Comparison of ENCODE assay signal across 27 mouse cellular contexts in the genomic region with DNA sequence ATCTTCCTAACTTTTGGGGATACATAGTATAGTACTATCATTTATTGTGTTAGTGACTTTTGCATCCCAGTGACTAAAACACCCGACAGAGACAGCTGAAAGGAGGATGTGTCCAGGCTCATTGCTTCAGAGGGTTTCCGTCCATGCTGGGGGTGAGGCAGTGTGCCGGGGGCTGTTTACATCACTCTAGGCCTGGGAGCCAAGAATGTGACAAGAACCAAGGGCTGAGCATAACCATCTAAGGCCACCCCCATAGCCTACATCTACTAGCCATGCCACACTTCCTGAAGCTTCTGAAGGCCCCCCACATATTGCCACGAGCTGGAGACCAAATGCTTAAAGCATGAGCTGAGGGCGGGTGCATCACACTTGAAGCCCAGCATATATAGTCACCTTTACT. TPM values are rescaled to one million over a fixed set of nuclear protein-coding genes. Genes with fewer than 3 reads are reported as not detected.
A peak's percentile ranks its signal among the peaks of the same experiment; 100 is the strongest.
DNase-seq lines count a peak whose midpoint lies in the region; ATAC-seq and TF ChIP-seq lines count a peak whose summit lies in the region.
"Had no signal": no experiment of that assay in that cellular context is flagged by ENCODE, and none has a peak within 500 bp of the region (broad histone marks: within the 10 kb centered on the region; RNA-seq: fewer than 3 reads in every experiment).

No protein-coding gene starts in this region.

- no peaks in the 10 kb centered on the region for H3K9me3 ChIP-seq in limb, embryonic 15.5 days
- no peaks in the 10 kb centered on the region for H3K9me3 ChIP-seq in limb, embryonic 10.5 days (replicated peaks)
- H3K9me3 ChIP-seq in lung, embryonic 16.5 days (ENCODE audit: control insufficient read depth, low read length): no peaks in the 10 kb centered on the region
- H3K9me3 ChIP-seq in stomach, embryonic 16.5 days (replicated peaks; ENCODE audit: control insufficient read depth, low read length): no peaks in the 10 kb centered on the region
- H3K9me3 ChIP-seq in stomach, postnatal 0 days (ENCODE audit: control insufficient read depth, low read length): no peaks in the 10 kb centered on the region
- H3K9me3 ChIP-seq: forebrain, embryonic 10.5 days; forebrain, embryonic 13.5 days; G1E; hindbrain, embryonic 12.5 days had no signal

- H3K27ac ChIP-seq in limb, embryonic 15.5 days: 0 out of 2 replicates have a peak overlapping the region, but pooled peaks have one; percentile 7
- H3K27ac ChIP-seq in limb, embryonic 10.5 days: no peak overlapping the region
- H3K27ac ChIP-seq in lung, embryonic 16.5 days (ENCODE audit: low read length): no peak overlapping the region
- H3K27ac ChIP-seq in stomach, embryonic 16.5 days (ENCODE audit: low read length): no peak overlapping the region
- no peak overlapping the region for H3K27ac ChIP-seq in stomach, postnatal 0 days (replicated peaks)
- H3K27ac ChIP-seq: forebrain, embryonic 10.5 days; forebrain, embryonic 13.5 days; gastrocnemius, adult 2 months; hindbrain, embryonic 12.5 days had no signal

- peaks cover 25% of the 10 kb centered on the region for H3K4me1 ChIP-seq in limb, embryonic 15.5 days
- H3K4me1 ChIP-seq in limb, embryonic 10.5 days: peaks cover 15% of the 10 kb centered on the region
- no peaks in the 10 kb centered on the region; the same call in 1 of the 2 replicates for H3K4me1 ChIP-seq in lung, embryonic 16.5 days (replicated peaks; ENCODE audit: control insufficient read depth, insufficient read depth, low read length)
- no peaks in the 10 kb centered on the region; the same call in 1 of the 2 replicates for H3K4me1 ChIP-seq in lung, adult 2 months (ENCODE audit: control insufficient read depth, insufficient read depth, low read length)
- 0 out of 2 replicates have a peak, but pooled peaks cover 8% of the 10 kb centered on the region for H3K4me1 ChIP-seq in stomach, embryonic 16.5 days (ENCODE audit: control insufficient read depth, insufficient read depth, low read length)
- no peaks in the 10 kb centered on the region for H3K4me1 ChIP-seq in stomach, postnatal 0 days (replicated peaks; ENCODE audit: control insufficient read depth, insufficient read depth)

- H3K9ac ChIP-seq in limb, embryonic 15.5 days: no peak overlapping the region
- no peak overlapping the region for H3K9ac ChIP-seq in lung, embryonic 16.5 days (ENCODE audit: low read length)
- no peak overlapping the region for H3K9ac ChIP-seq in stomach, embryonic 16.5 days (ENCODE audit: low read length)
- H3K9ac ChIP-seq in stomach, postnatal 0 days (ENCODE audit: low read length): no peak overlapping the region
- H3K9ac ChIP-seq: forebrain, embryonic 13.5 days; hindbrain, embryonic 12.5 days had no signal

- no peaks in the 10 kb centered on the region for H3K27me3 ChIP-seq in limb, embryonic 15.5 days
- H3K27me3 ChIP-seq in limb, embryonic 10.5 days (ENCODE audit: low read depth, poor library complexity, severe bottlenecking): peaks cover 17% of the 10 kb centered on the region
- H3K27me3 ChIP-seq in lung, embryonic 16.5 days (ENCODE audit: control insufficient read depth, insufficient read depth, low read depth, low read length): no peaks in the 10 kb centered on the region
- H3K27me3 ChIP-seq in stomach, embryonic 16.5 days (ENCODE audit: control insufficient read depth, insufficient read depth, low read length): no peaks in the 10 kb centered on the region
- H3K27me3 ChIP-seq in stomach, postnatal 0 days (ENCODE audit: control insufficient read depth, insufficient read depth, low read length): no peaks in the 10 kb centered on the region
- H3K27me3 ChIP-seq: forebrain, embryonic 13.5 days; Patski had no signal

- 68% methylated on average over 5 of the region's 5 CpGs for WGBS in limb, embryonic 15.5 days
- 80% methylated on average over 5 of the region's 5 CpGs for WGBS in limb, embryonic 10.5 days
- WGBS in lung, embryonic 16.5 days: 41% methylated on average over 5 of the region's 5 CpGs
- WGBS in lung, adult 2 months: 46% methylated on average over 5 of the region's 5 CpGs
- 48% methylated on average over 5 of the region's 5 CpGs for WGBS in stomach, embryonic 16.5 days
- WGBS in stomach, postnatal 0 days: 46% methylated on average over 5 of the region's 5 CpGs

- H3K4me2 ChIP-seq in limb, embryonic 15.5 days: no peak overlapping the region
- H3K4me2 ChIP-seq in lung, embryonic 16.5 days (ENCODE audit: low read depth, low read length): no peak overlapping the region
- no peak overlapping the region for H3K4me2 ChIP-seq in stomach, embryonic 16.5 days (ENCODE audit: low read depth, low read length)
- H3K4me2 ChIP-seq in stomach, postnatal 0 days (replicated peaks; ENCODE audit: low read depth): no peak overlapping the region
- H3K4me2 ChIP-seq: forebrain, embryonic 13.5 days; heart, embryonic 11.5 days; hindbrain, embryonic 12.5 days had no signal

- H3K36me3 ChIP-seq in limb, embryonic 15.5 days: peaks cover 9% of the 10 kb centered on the region; the same call in 1 of the 2 replicates
- H3K36me3 ChIP-seq in limb, embryonic 10.5 days: no peaks in the 10 kb centered on the region
- no peaks in the 10 kb centered on the region for H3K36me3 ChIP-seq in lung, embryonic 16.5 days (ENCODE audit: control insufficient read depth, insufficient read depth, low read length)
- no peaks in the 10 kb centered on the region for H3K36me3 ChIP-seq in stomach, embryonic 16.5 days (ENCODE audit: control insufficient read depth, insufficient read depth, low read length)
- no peaks in the 10 kb centered on the region for H3K36me3 ChIP-seq in stomach, postnatal 0 days (ENCODE audit: control insufficient read depth, insufficient read depth, low read length)
- H3K36me3 ChIP-seq: G1E; hindbrain, embryonic 12.5 days had no signal

- no peak overlapping the region for H3K4me3 ChIP-seq in limb, embryonic 15.5 days
- no peak overlapping the region for H3K4me3 ChIP-seq in limb, embryonic 10.5 days
- no peak overlapping the region for H3K4me3 ChIP-seq in lung, embryonic 16.5 days (ENCODE audit: low read length)
- no peak overlapping the region for H3K4me3 ChIP-seq in lung, adult 2 months (replicated peaks; ENCODE audit: extremely low read depth, low read depth, low read length)
- H3K4me3 ChIP-seq in stomach, embryonic 16.5 days (replicated peaks; ENCODE audit: low read length): no peak overlapping the region
- no peak overlapping the region for H3K4me3 ChIP-seq in stomach, postnatal 0 days (ENCODE audit: low read depth, low read length)
- H3K4me3 ChIP-seq: forebrain, embryonic 10.5 days; forebrain, embryonic 13.5 days; gastrocnemius, adult 2 months; hindbrain, embryonic 12.5 days had no signal

- no peak for TF ChIP-seq POLR2A in lung, adult 2 months (IDR thresholded peaks at IDR 0.05; ENCODE audit: borderline replicate concordance, extremely low read depth, low read depth, low read length)

- no peak for TF ChIP-seq EP300 in stomach, postnatal 0 days (optimal IDR thresholded peaks at IDR 0.05)

- no peak for TF ChIP-seq CTCF in lung, adult 2 months (IDR thresholded peaks at IDR 0.05; ENCODE audit: insufficient read depth, low read length)
- TF ChIP-seq CTCF in stomach, postnatal 0 days (IDR thresholded peaks at IDR 0.05; ENCODE audit: low read depth): no peak

- DNase-seq in limb, embryonic 10.5 days (ENCODE audit: low spot score): no peak
- no peak for DNase-seq in lung, adult 2 months
- DNase-seq in stomach, postnatal 0 days (ENCODE audit: low spot score): no peak
- DNase-seq in frontal cortex, postnatal 25 days (ENCODE audit: low spot score in 2 of 2): no peak
- DNase-seq: adrenal gland, postnatal 10 days; adrenal gland, postnatal 36 days; B cell, adult 2 months; cerebellum, adult 18-20 months; cerebellum, adult 9-10 months; cerebellum, postnatal 14 days; gastrocnemius, adult 2 months; gastrocnemius, postnatal 14 days; heart, adult 11 months had no signal

- no peak for ATAC-seq in limb, embryonic 15.5 days (ENCODE audit: insufficient number of reproducible peaks, low FRiP score, low TSS enrichment, low read depth)
- ATAC-seq in lung, embryonic 16.5 days (ENCODE audit: low read depth): peak; percentile 88
- peak; percentile 48; the same call in 1 of the 2 replicates for ATAC-seq in stomach, embryonic 16.5 days (ENCODE audit: insufficient read depth, low FRiP score)
- no peak for ATAC-seq in stomach, postnatal 0 days (ENCODE audit: low FRiP score, low TSS enrichment)
- ATAC-seq: forebrain, embryonic 13.5 days; forebrain, embryonic 16.5 days; Patski had no signal

RNA-seq across cellular contexts. Expression of gene Wnt9a, which starts 18.0 kb away (rescaled TPM):
- polyA plus RNA-seq in limb, embryonic 15.5 days (2015; fragmentation: Nextera tagmentation; extraction: Ambion mirVana): 12.1 and 14.0 TPM in 2 replicates
- polyA plus RNA-seq in limb, embryonic 10.5 days (2016; fragmentation: Nextera tagmentation; extraction: Ambion mirVana): 1.2 and 1.8 TPM in 2 replicates
- polyA plus RNA-seq in lung, embryonic 16.5 days (2015; fragmentation: Nextera tagmentation; extraction: Ambion mirVana): 3.9 and 4.1 TPM in 2 replicates
- 6.9 and 7.8 TPM in 2 replicates for polyA plus RNA-seq in lung, adult 2 months (2012; rRNA removed)
- polyA plus RNA-seq in stomach, embryonic 16.5 days (2015; fragmentation: Nextera tagmentation; extraction: Ambion mirVana): 5.6 and 5.8 TPM in 2 replicates
- polyA plus RNA-seq in stomach, postnatal 0 days (2015; fragmentation: Nextera tagmentation; extraction: Ambion mirVana): 2.3 and 2.8 TPM in 2 replicates
- polyA plus RNA-seq: G1E had no signal

RNA-seq across cellular contexts. Expression of gene Wnt3a, which starts 34.2 kb away (rescaled TPM):
- polyA plus RNA-seq in limb, embryonic 15.5 days (2015; fragmentation: Nextera tagmentation; extraction: Ambion mirVana): 3.8 and 3.9 TPM in 2 replicates
- 0.14 and 0.53 TPM in 2 replicates for polyA plus RNA-seq in limb, embryonic 10.5 days (2016; fragmentation: Nextera tagmentation; extraction: Ambion mirVana)
- 0.48 and 0.55 TPM in 2 replicates for polyA plus RNA-seq in lung, embryonic 16.5 days (2015; fragmentation: Nextera tagmentation; extraction: Ambion mirVana)
- 9.4 and 15.4 TPM in 2 replicates for polyA plus RNA-seq in lung, adult 2 months (2012; rRNA removed)
- polyA plus RNA-seq in stomach, embryonic 16.5 days (2015; fragmentation: Nextera tagmentation; extraction: Ambion mirVana): 0.23 and 0.62 TPM in 2 replicates
- polyA plus RNA-seq in stomach, postnatal 0 days (2015; fragmentation: Nextera tagmentation; extraction: Ambion mirVana): 2.0 and 2.5 TPM in 2 replicates
- polyA plus RNA-seq: G1E; heart, embryonic 11.5 days; heart, embryonic 14.5 days; heart, postnatal 0 days; Patski had no signal

RNA-seq across cellular contexts. Expression of gene Prss38, which starts 50.7 kb away (rescaled TPM):
- 0.12 TPM in 1 of 2 replicates, not detected in the other for polyA plus RNA-seq in limb, embryonic 15.5 days (2015; fragmentation: Nextera tagmentation; extraction: Ambion mirVana)
- not detected in 2 replicates for polyA plus RNA-seq in limb, embryonic 10.5 days (2016; fragmentation: Nextera tagmentation; extraction: Ambion mirVana)
- polyA plus RNA-seq in lung, embryonic 16.5 days (2015; fragmentation: Nextera tagmentation; extraction: Ambion mirVana): not detected in 2 replicates
- polyA plus RNA-seq in lung, adult 2 months (2012; rRNA removed): not detected in 2 replicates
- polyA plus RNA-seq in stomach, embryonic 16.5 days (2015; fragmentation: Nextera tagmentation; extraction: Ambion mirVana): not detected in 2 replicates
- polyA plus RNA-seq in stomach, postnatal 0 days (2015; fragmentation: Nextera tagmentation; extraction: Ambion mirVana): 0.07 TPM in 1 of 2 replicates, not detected in the other
- polyA plus RNA-seq: embryonic facial prominence, embryonic 11.5 days; embryonic facial prominence, embryonic 14.5 days; forebrain, embryonic 10.5 days; forebrain, embryonic 13.5 days; forebrain, embryonic 16.5 days; G1E; heart, embryonic 11.5 days; heart, embryonic 14.5 days; heart, postnatal 0 days; hindbrain, embryonic 12.5 days; Patski had no signal

Comparison
In these comparisons a context has a peak if more than half of its experiments do, and no peak if none do; other contexts are left out.
1. ATAC-seq: peak in lung, embryonic 16.5 days (single experiment) and stomach, embryonic 16.5 days (single experiment); none in limb, embryonic 15.5 days (single experiment) and stomach, postnatal 0 days (single experiment).